Mouse (Mus musculus) heart, embryonic 16.5 days (tissue): ENCODE data around the gene Gm12216. TPM values are rescaled to one million over a fixed set of nuclear protein-coding genes. Genes with fewer than 3 reads are reported as not detected.

ENCODE experiments used
- ATAC-seq: fragments of 200-750 bp; cut with Nextera tagmentation; replicated peaks from 2 replicates; pipeline ENCODE4 v1.8.0; 2017; ENCODE audit warnings: moderate number of reproducible peaks; ENCODE audit not compliant: insufficient read depth, low FRiP score; ENCODE audit errors: extremely low read depth
- H3K27ac ChIP-seq: fragments of 300-500 bp; sonication (generic); 2 replicates; pipeline ENCODE4 v1.5.1; 2014; ENCODE audit warnings: mild to moderate bottlenecking, low read length, control low read depth, moderate library complexity
- H3K27me3 ChIP-seq: fragments of 300-500 bp; sonication (generic); 2 replicates; pipeline ENCODE4 v1.6.1; 2014; ENCODE audit warnings: low read length, mixed read lengths; ENCODE audit not compliant: control insufficient read depth, insufficient read depth
- H3K36me3 ChIP-seq: fragments of 300-500 bp; sonication (generic); 2 replicates; pipeline ENCODE4 v1.6.1; 2014; ENCODE audit not compliant: control insufficient read depth, insufficient read depth
- H3K4me1 ChIP-seq: fragments of 300-500 bp; sonication (generic); 2 replicates; pipeline ENCODE4 v1.6.1; 2014; ENCODE audit warnings: low read length, mixed read lengths; ENCODE audit not compliant: control insufficient read depth, insufficient read depth
- H3K4me2 ChIP-seq: fragments of 300-500 bp; sonication (generic); 2 replicates; pipeline ENCODE4 v1.6.1; 2014; ENCODE audit warnings: low read depth, mild to moderate bottlenecking, control low read depth, low read length
- H3K4me3 ChIP-seq: fragments of 300-500 bp; sonication (generic); 2 replicates; pipeline ENCODE4 v1.5.1; 2014; ENCODE audit warnings: mild to moderate bottlenecking, control low read depth, low read length
- H3K9ac ChIP-seq: fragments of 300-500 bp; sonication (generic); 2 replicates; pipeline ENCODE4 v1.6.1; 2014; ENCODE audit warnings: low read length, control low read depth
- H3K9me3 ChIP-seq: fragments of 300-500 bp; sonication (generic); replicated peaks from 2 replicates; pipeline ENCODE4 v1.6.1; 2016; ENCODE audit warnings: low read length; ENCODE audit not compliant: control insufficient read depth
- WGBS: fragments of 180-500 bp; shearing (Covaris S2); extraction: QIAGEN DNeasy Blood & Tissue Kit; methylation state at CpG from one replicate; pipeline ENCODE4 v1.1.7; 2014; 5-methylcytosine and 5-hydroxymethylcytosine counted together
- polyA plus RNA-seq: library from polyadenylated mRNA; unstranded; fragments of >200 nt; fragmentation: Nextera tagmentation; extraction: Ambion mirVana; gene quantifications from 2 replicates; pipeline ENCODE4 v1.2.1, GENCODE M21; 2015

Gene Gm12216
- polyA plus RNA-seq, 1 experiment from 2014 or later = 2.7 TPM

- 84% methylated on average over 9 of the region's 9 CpGs for WGBS
- no peaks in the 10 kb centered on the region for H3K27me3 ChIP-seq
- H3K36me3 ChIP-seq = no peaks in the 10 kb centered on the region
Observed at GRCm38 (mm10) chr11:53783288-53783687, 75.8 kb downstream of the Gm12216 start.

DNA sequence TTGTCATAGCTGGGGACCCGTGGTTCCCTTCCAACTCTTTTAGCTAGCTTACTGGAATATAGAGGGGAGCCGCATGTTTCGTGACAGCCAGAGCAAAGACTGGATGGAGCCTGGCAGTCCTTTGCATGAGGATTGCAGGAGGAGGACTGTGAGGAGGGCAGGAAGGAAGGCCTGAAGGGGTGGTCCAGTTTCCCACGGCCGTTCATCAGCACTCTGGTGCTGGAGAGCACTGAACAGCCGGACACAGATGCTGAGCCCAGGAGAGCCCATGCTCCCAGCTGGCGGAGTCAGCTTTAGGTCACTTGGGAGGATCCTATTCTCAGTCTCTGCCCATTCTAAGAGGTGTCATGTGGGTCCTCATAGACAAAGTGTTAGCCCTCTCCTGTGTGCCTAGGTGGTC is 77.1 kb downstream of the Gm12216 start:
- Histone ChIP-seq H3K4me2 (no peak overlapping the region), H3K4me3 (no peak overlapping the region), H3K9me3 (no peaks in the 10 kb centered on the region), H3K9ac (no peak overlapping the region), H3K36me3 (0 out of 2 replicates have a peak, but pooled peaks cover 3% of the 10 kb centered on the region), H3K27me3 (no peaks in the 10 kb centered on the region), H3K4me1 (no peaks in the 10 kb centered on the region), H3K27ac (no peak overlapping the region)
- ATAC-seq = no peak
- 73% methylated on average over 7 of the region's 7 CpGs for WGBS

More at GRCm38 (mm10) chr11:53783288-53783687, 75.8 kb downstream of the Gm12216 start:
- Histone ChIP-seq H3K4me2 (no peak overlapping the region), H3K4me3 (no peak overlapping the region), H3K4me1 (no peaks in the 10 kb centered on the region), H3K9me3 (no peaks in the 10 kb centered on the region), H3K27ac (no peak overlapping the region), H3K9ac (no peak overlapping the region)
- ATAC-seq = no peak

GRCm38 (mm10) chr11:53781201-53781775 is 77.8 kb downstream of the Gm12216 start:
- H3K9me3 ChIP-seq = no peaks in the 10 kb centered on the region
- peaks cover 5% of the 10 kb centered on the region; the same call in 1 of the 2 replicates for H3K36me3 ChIP-seq
- no peak for ATAC-seq
- WGBS = 84% methylated on average over 4 of the region's 4 CpGs
- no peak overlapping the region for H3K4me3 ChIP-seq
- H3K4me2 ChIP-seq = no peak overlapping the region
- no peaks in the 10 kb centered on the region for H3K27me3 ChIP-seq
- no peak overlapping the region for H3K9ac ChIP-seq
- no peaks in the 10 kb centered on the region for H3K4me1 ChIP-seq
- no peak overlapping the region for H3K27ac ChIP-seq

DNA sequence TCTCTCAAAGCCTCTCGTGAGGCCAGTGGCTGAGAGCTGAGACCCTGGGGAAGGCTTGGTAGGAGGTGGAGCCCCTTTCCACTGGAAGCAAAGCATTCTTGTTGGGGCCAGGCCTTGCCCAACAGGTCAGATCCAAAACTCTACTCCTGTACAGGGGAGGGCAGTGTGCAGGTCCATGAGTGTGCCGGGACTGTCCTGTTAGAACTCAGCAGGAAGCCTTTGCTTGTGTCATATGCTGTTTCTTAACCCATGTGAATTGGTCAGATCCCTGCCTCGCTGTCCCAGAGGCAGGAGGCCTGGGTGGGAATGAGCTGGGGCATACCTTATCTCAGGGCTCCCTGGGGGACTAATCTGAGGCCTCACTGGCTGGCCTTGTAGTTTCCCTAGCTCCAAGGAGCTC is 78.8 kb downstream of the Gm12216 start:
- Histone ChIP-seq H3K36me3 (peaks cover 12% of the 10 kb centered on the region), H3K4me1 (no peaks in the 10 kb centered on the region), H3K9ac (no peak overlapping the region), H3K4me2 (no peak overlapping the region), H3K4me3 (no peak overlapping the region), H3K9me3 (no peaks in the 10 kb centered on the region), H3K27me3 (no peaks in the 10 kb centered on the region), H3K27ac (no peak overlapping the region)
- WGBS = 53% methylated on average over 3 of the region's 3 CpGs
- ATAC-seq = no peak

- Histone ChIP-seq H3K27me3 (no peaks in the 10 kb centered on the region), H3K36me3 (peaks cover 16% of the 10 kb centered on the region), H3K4me3 (no peak overlapping the region), H3K9me3 (no peaks in the 10 kb centered on the region), H3K4me2 (no peak overlapping the region), H3K27ac (no peak overlapping the region), H3K4me1 (no peaks in the 10 kb centered on the region), H3K9ac (no peak overlapping the region)
- 65% methylated on average over 2 of the region's 2 CpGs for WGBS
- ATAC-seq = no peak
Observed at GRCm38 (mm10) chr11:53779808-53780207, 79.2 kb downstream of the Gm12216 start.

DNA sequence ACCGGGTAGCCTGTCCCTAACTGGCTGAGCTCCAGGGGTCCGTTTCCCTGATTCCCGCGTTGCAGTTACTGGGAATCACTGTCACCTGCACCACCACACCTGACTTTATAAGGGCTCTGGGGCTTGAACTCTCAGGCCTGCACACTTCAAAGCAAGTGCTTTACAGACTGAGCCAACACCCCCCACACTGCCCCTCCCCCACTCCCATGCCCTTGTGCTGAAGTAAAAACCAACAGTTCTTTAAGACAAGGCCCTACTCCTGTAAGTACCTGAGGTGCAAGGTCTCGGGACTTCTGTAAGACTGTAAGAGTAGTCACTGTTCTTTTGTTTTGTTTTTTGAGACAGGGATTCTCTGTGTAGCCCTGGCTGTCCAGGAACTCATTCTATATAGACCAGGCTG is 80.6 kb downstream of the Gm12216 start:
- WGBS = 69% methylated on average over 5 of the region's 5 CpGs

GRCm38 (mm10) chr11:53777736-53778135 is 81.3 kb downstream of the Gm12216 start:
- Histone ChIP-seq H3K4me1 (no peaks in the 10 kb centered on the region), H3K27me3 (no peaks in the 10 kb centered on the region), H3K36me3 (peaks cover 28% of the 10 kb centered on the region), H3K4me2 (no peak overlapping the region), H3K9me3 (no peaks in the 10 kb centered on the region), H3K27ac (no peak overlapping the region), H3K4me3 (no peak overlapping the region), H3K9ac (no peak overlapping the region)
- ATAC-seq = no peak
- WGBS = 68% methylated on average over 5 of the region's 5 CpGs

More for the DNA sequence above, 80.6 kb downstream of the Gm12216 start:
- H3K36me3 ChIP-seq = peaks cover 26% of the 10 kb centered on the region
- no peak for ATAC-seq
- H3K9me3 ChIP-seq = no peaks in the 10 kb centered on the region
- no peaks in the 10 kb centered on the region for H3K27me3 ChIP-seq
- no peak overlapping the region for H3K4me3 ChIP-seq
- H3K4me1 ChIP-seq = no peaks in the 10 kb centered on the region
- H3K4me2 ChIP-seq = no peak overlapping the region
- no peak overlapping the region for H3K9ac ChIP-seq
- H3K27ac ChIP-seq = no peak overlapping the region

- ATAC-seq = no peak
- no peak overlapping the region for H3K4me3 ChIP-seq
- no peak overlapping the region for H3K4me2 ChIP-seq
- H3K27ac ChIP-seq = no peak overlapping the region
- no peaks in the 10 kb centered on the region for H3K27me3 ChIP-seq
- H3K36me3 ChIP-seq = peaks cover 28% of the 10 kb centered on the region
- no peak overlapping the region for H3K9ac ChIP-seq
- no peaks in the 10 kb centered on the region for H3K9me3 ChIP-seq
- H3K4me1 ChIP-seq = peaks cover 10% of the 10 kb centered on the region; the same call in 1 of the 2 replicates
- 84% methylated on average over 13 of the region's 13 CpGs for WGBS
Observed at GRCm38 (mm10) chr11:53774659-53775255, 84.3 kb downstream of the Gm12216 start.

- Histone ChIP-seq H3K9ac (no peak overlapping the region), H3K4me1 (peaks cover 14% of the 10 kb centered on the region), H3K4me3 (no peak overlapping the region), H3K9me3 (no peaks in the 10 kb centered on the region), H3K27me3 (no peaks in the 10 kb centered on the region), H3K4me2 (no peak overlapping the region), H3K36me3 (peaks cover 28% of the 10 kb centered on the region), H3K27ac (no peak overlapping the region)
- WGBS = 87% methylated on average over 16 of the region's 16 CpGs
- no peak for ATAC-seq
Observed at GRCm38 (mm10) chr11:53773641-53774360, 85.3 kb downstream of the Gm12216 start.
